8 mouse cellular contexts compared by ENCODE assay signal in genomic region chr11:5444234-5444598, GRCm38 (mm10). TPM values are rescaled to one million over a fixed set of nuclear protein-coding genes. Genes with fewer than 3 reads are reported as not detected.
A peak's percentile ranks its signal among the peaks of the same experiment; 100 is the strongest.
DNase-seq lines count a peak whose midpoint lies in the region; ATAC-seq and TF ChIP-seq lines count a peak whose summit lies in the region.

No protein-coding gene starts in this region.

- no peaks in the 10 kb centered on the region for H3K9me3 ChIP-seq in liver, embryonic 11.5 days (ENCODE audit: control insufficient read depth, low read length)
- no peaks in the 10 kb centered on the region for H3K9me3 ChIP-seq in neural tube, embryonic 12.5 days

- peak; percentile 41 for DNase-seq in kidney, adult 2 months
- DNase-seq in kidney, adult 18-20 months, result no peak
- DNase-seq in cerebellum, adult 11 months, result peak; percentile 42
- peak; percentile 37 for DNase-seq in gastrocnemius, adult 18-20 months (ENCODE audit: low spot score)
- peak; percentile 54 for DNase-seq in liver, embryonic 11.5 days (ENCODE audit: low spot score)
- DNase-seq in thymus, postnatal 0 days (ENCODE audit: low spot score), result peak; percentile 49

- H3K27ac ChIP-seq in kidney, adult 2 months (ENCODE audit: insufficient read depth, low read depth, low read length), result no peak overlapping the region
- peak overlapping the region; percentile 63 for H3K27ac ChIP-seq in liver, embryonic 11.5 days (ENCODE audit: low read depth, low read length)
- no peak overlapping the region for H3K27ac ChIP-seq in neural tube, embryonic 12.5 days

- H3K4me3 ChIP-seq in kidney, adult 2 months (ENCODE audit: insufficient read depth, low read depth, low read length), result peak overlapping the region; percentile 76
- H3K4me3 ChIP-seq in liver, embryonic 11.5 days (ENCODE audit: low read depth, low read length), result peak overlapping the region; percentile 91
- peak overlapping the region; percentile 86 for H3K4me3 ChIP-seq in neural tube, embryonic 12.5 days

- peak overlapping the region; percentile 93 for H3K9ac ChIP-seq in liver, embryonic 11.5 days (ENCODE audit: low read depth, low read length)
- peak overlapping the region; percentile 77 for H3K9ac ChIP-seq in neural tube, embryonic 12.5 days

- TF ChIP-seq POLR2A in kidney, adult 2 months (IDR thresholded peaks at IDR 0.05; ENCODE audit: low read depth, low read length), result no peak

- ATAC-seq in inflammation-experienced regulatory T-cells, adult 6 months, result peak; percentile 6
- peak; percentile 12 for ATAC-seq in liver, embryonic 11.5 days (replicated peaks; ENCODE audit: low FRiP score)
- ATAC-seq in neural tube, embryonic 12.5 days (ENCODE audit: low FRiP score, low read depth), result peak; percentile 60

- H3K27me3 ChIP-seq in kidney, adult 2 months (replicated peaks; ENCODE audit: control insufficient read depth, insufficient read depth, low read length), result no peaks in the 10 kb centered on the region
- H3K27me3 ChIP-seq in liver, embryonic 11.5 days (replicated peaks; ENCODE audit: control insufficient read depth, insufficient read depth, low read length), result no peaks in the 10 kb centered on the region
- no peaks in the 10 kb centered on the region for H3K27me3 ChIP-seq in neural tube, embryonic 12.5 days (replicated peaks)

- under 1% methylated on average over 35 of the region's 57 CpGs for WGBS in kidney, adult 2 months
- under 1% methylated on average over 39 of the region's 57 CpGs for WGBS in liver, embryonic 11.5 days
- under 1% methylated on average over 48 of the region's 57 CpGs for WGBS in neural tube, embryonic 12.5 days

- H3K4me1 ChIP-seq in kidney, adult 2 months (ENCODE audit: control insufficient read depth, insufficient read depth, low read length), result peaks cover 2% of the 10 kb centered on the region; the same call in 1 of the 2 replicates
- H3K4me1 ChIP-seq in liver, embryonic 11.5 days (replicated peaks; ENCODE audit: control insufficient read depth, insufficient read depth, low read length), result peaks cover 25% of the 10 kb centered on the region
- peaks cover 27% of the 10 kb centered on the region for H3K4me1 ChIP-seq in neural tube, embryonic 12.5 days

- H3K36me3 ChIP-seq in kidney, adult 2 months (ENCODE audit: control insufficient read depth, insufficient read depth, low read length), result no peaks in the 10 kb centered on the region
- no peaks in the 10 kb centered on the region for H3K36me3 ChIP-seq in liver, embryonic 11.5 days (ENCODE audit: control insufficient read depth, insufficient read depth, low read length)
- H3K36me3 ChIP-seq in neural tube, embryonic 12.5 days, result no peaks in the 10 kb centered on the region

- H3K4me2 ChIP-seq in liver, embryonic 11.5 days, result peak overlapping the region; percentile 98
- peak overlapping the region; percentile 85 for H3K4me2 ChIP-seq in neural tube, embryonic 12.5 days (replicated peaks)

- TF ChIP-seq CTCF in kidney, adult 2 months (conservative IDR thresholded peaks at IDR 0.05; ENCODE audit: insufficient read depth, insufficient read length, low read depth, low read length), result no peak

RNA-seq across cellular contexts. Expression of gene Znrf3, which starts 0.4 kb away (rescaled TPM):
- polyA plus RNA-seq in kidney, adult 2 months (2012; rRNA removed), result 6.2 and 7.7 TPM in 2 replicates
- 1 to 10 TPM; 5.0 to 7.4 TPM for total RNA-seq in gastrocnemius, adult 18-20 months (2021)
- 10 to 100 TPM in 2 of 3 experiments, 1 to 10 TPM in 1; 3.3 to 19.8 (median 17.3) TPM for polyA plus RNA-seq in inflammation-experienced regulatory T-cells, adult 6 months (2017; shearing (Covaris generic))
- 9.0 and 9.1 TPM in 2 replicates for polyA plus RNA-seq in liver, embryonic 11.5 days (2014; fragmentation: Nextera tagmentation; extraction: Ambion mirVana)
- polyA plus RNA-seq in neural tube, embryonic 12.5 days (2016; fragmentation: Nextera tagmentation; extraction: Ambion mirVana), result 7.2 and 7.4 TPM in 2 replicates
- 7.4 and 10.9 TPM in 2 replicates for polyA plus RNA-seq in thymus, postnatal 0 days (2015; fragmentation: Nextera tagmentation; extraction: Ambion mirVana)

Comparison
In these comparisons a context has a peak if more than half of its experiments do, and no peak if none do; other contexts are left out.
1. ATAC-seq: peak in every context shown above with its lines; median percentile 60 in neural tube, embryonic 12.5 days; 12 in liver, embryonic 11.5 days; 6 in inflammation-experienced regulatory T-cells, adult 6 months.